Mouse (Mus musculus): Measurements from ENCODE around the gene Smim27. TPM values are rescaled to one million over a fixed set of nuclear protein-coding genes. Genes with fewer than 3 reads are reported as not detected.
"Not testable (repeated sequence)": the region's sequence is repeated elsewhere in the genome, so short reads cannot be mapped to it uniquely, and the experiment has no call there.

Gene Smim27
- polyA plus RNA-seq, 1 experiment = 6.8 TPM

GRCm38 (mm10) chr4:40287415-40287814, 18.0 kb downstream of the Smim27 start:
- Histone ChIP-seq H3K27ac (ENCODE audit: insufficient read depth, low read length) (no peak overlapping the region), H3K4me3 (ENCODE audit: insufficient read depth, low read length) (no peak overlapping the region), H3K4me1 (ENCODE audit: control insufficient read depth, insufficient read depth, low read length) (no peaks in the 10 kb centered on the region)
- TF ChIP-seq CTCF (IDR thresholded peaks at IDR 0.05; ENCODE audit: extremely low read depth, insufficient read depth, low read length) (no peak), POLR2A (IDR thresholded peaks at IDR 0.05; ENCODE audit: extremely low read depth, insufficient read depth, low read length) (no peak)

GRCm38 (mm10) chr4:40289046-40289445, 19.7 kb downstream of the Smim27 start:
- H3K27ac ChIP-seq (ENCODE audit: insufficient read depth, low read length) = no peak overlapping the region
- H3K4me1 ChIP-seq (ENCODE audit: control insufficient read depth, insufficient read depth, low read length) = no peaks in the 10 kb centered on the region
- TF ChIP-seq POLR2A (IDR thresholded peaks at IDR 0.05; ENCODE audit: extremely low read depth, insufficient read depth, low read length) = no peak
- no peak overlapping the region for H3K4me3 ChIP-seq (ENCODE audit: insufficient read depth, low read length)

GRCm38 (mm10) chr4:40291511-40291910, 22.1 kb downstream of the Smim27 start:
- H3K27ac ChIP-seq (ENCODE audit: insufficient read depth, low read length); H3K4me1 ChIP-seq (ENCODE audit: control insufficient read depth, insufficient read depth, low read length); H3K4me3 ChIP-seq (ENCODE audit: insufficient read depth, low read length): not testable (repeated sequence)

- Histone ChIP-seq H3K4me1 (ENCODE audit: control insufficient read depth, insufficient read depth, low read length) (no peaks in the 10 kb centered on the region), H3K27ac (ENCODE audit: insufficient read depth, low read length) (no peak overlapping the region), H3K4me3 (ENCODE audit: insufficient read depth, low read length) (no peak overlapping the region)
- TF ChIP-seq CTCF (IDR thresholded peaks at IDR 0.05; ENCODE audit: extremely low read depth, insufficient read depth, low read length) = no peak
- TF ChIP-seq POLR2A (IDR thresholded peaks at IDR 0.05; ENCODE audit: extremely low read depth, insufficient read depth, low read length) = no peak
These were observed 29.8 kb downstream of the Smim27 start for GRCm38 (mm10) chr4:40299169-40299568.

- no peaks in the 10 kb centered on the region for H3K4me1 ChIP-seq (ENCODE audit: control insufficient read depth, insufficient read depth, low read length)
- no peak overlapping the region for H3K27ac ChIP-seq (ENCODE audit: insufficient read depth, low read length)
- TF ChIP-seq CTCF (IDR thresholded peaks at IDR 0.05; ENCODE audit: extremely low read depth, insufficient read depth, low read length) (peak; percentile 74), POLR2A (IDR thresholded peaks at IDR 0.05; ENCODE audit: extremely low read depth, insufficient read depth, low read length) (no peak)
- no peak overlapping the region for H3K4me3 ChIP-seq (ENCODE audit: insufficient read depth, low read length)
These were observed 31.9 kb downstream of the Smim27 start for GRCm38 (mm10) chr4:40301076-40301789.

GRCm38 (mm10) chr4:40302445-40303125, 33.2 kb downstream of the Smim27 start:
- H3K4me3 ChIP-seq (ENCODE audit: insufficient read depth, low read length) = no peak overlapping the region
- H3K27ac ChIP-seq (ENCODE audit: insufficient read depth, low read length) = no peak overlapping the region
- TF ChIP-seq POLR2A (IDR thresholded peaks at IDR 0.05; ENCODE audit: extremely low read depth, insufficient read depth, low read length) = no peak
- no peak for TF ChIP-seq CTCF (IDR thresholded peaks at IDR 0.05; ENCODE audit: extremely low read depth, insufficient read depth, low read length)
- H3K4me1 ChIP-seq (ENCODE audit: control insufficient read depth, insufficient read depth, low read length) = no peaks in the 10 kb centered on the region

GRCm38 (mm10) chr4:40309682-40310081, 40.3 kb downstream of the Smim27 start:
- H3K4me1 ChIP-seq (ENCODE audit: control insufficient read depth, insufficient read depth, low read length) = peaks cover 2% of the 10 kb centered on the region
- no peak overlapping the region for H3K4me3 ChIP-seq (ENCODE audit: insufficient read depth, low read length)
- TF ChIP-seq POLR2A (IDR thresholded peaks at IDR 0.05; ENCODE audit: extremely low read depth, insufficient read depth, low read length) (no peak), CTCF (IDR thresholded peaks at IDR 0.05; ENCODE audit: extremely low read depth, insufficient read depth, low read length) (no peak)
- no peak overlapping the region for H3K27ac ChIP-seq (ENCODE audit: insufficient read depth, low read length)

- H3K4me3 ChIP-seq (ENCODE audit: insufficient read depth, low read length) = no peak overlapping the region
These were observed 41.5 kb downstream of the Smim27 start for GRCm38 (mm10) chr4:40310796-40311383.

GRCm38 (mm10) chr4:40312213-40312612, 42.8 kb downstream of the Smim27 start:
- TF ChIP-seq POLR2A (IDR thresholded peaks at IDR 0.05; ENCODE audit: extremely low read depth, insufficient read depth, low read length) = no peak
- TF ChIP-seq CTCF (IDR thresholded peaks at IDR 0.05; ENCODE audit: extremely low read depth, insufficient read depth, low read length) = no peak

More at GRCm38 (mm10) chr4:40310796-40311383, 41.5 kb downstream of the Smim27 start:
- peaks cover 2% of the 10 kb centered on the region for H3K4me1 ChIP-seq (ENCODE audit: control insufficient read depth, insufficient read depth, low read length)
- no peak for TF ChIP-seq CTCF (IDR thresholded peaks at IDR 0.05; ENCODE audit: extremely low read depth, insufficient read depth, low read length)
- TF ChIP-seq POLR2A (IDR thresholded peaks at IDR 0.05; ENCODE audit: extremely low read depth, insufficient read depth, low read length) = no peak
- no peak overlapping the region for H3K27ac ChIP-seq (ENCODE audit: insufficient read depth, low read length)

GRCm38 (mm10) chr4:40313026-40313425, 43.6 kb downstream of the Smim27 start:
- TF ChIP-seq CTCF (IDR thresholded peaks at IDR 0.05; ENCODE audit: extremely low read depth, insufficient read depth, low read length) (no peak), POLR2A (IDR thresholded peaks at IDR 0.05; ENCODE audit: extremely low read depth, insufficient read depth, low read length) (no peak)
- H3K4me3 ChIP-seq (ENCODE audit: insufficient read depth, low read length) = no peak overlapping the region
- peaks cover 2% of the 10 kb centered on the region for H3K4me1 ChIP-seq (ENCODE audit: control insufficient read depth, insufficient read depth, low read length)
- H3K27ac ChIP-seq (ENCODE audit: insufficient read depth, low read length) = no peak overlapping the region

More at GRCm38 (mm10) chr4:40312213-40312612, 42.8 kb downstream of the Smim27 start:
- Histone ChIP-seq H3K27ac (ENCODE audit: insufficient read depth, low read length) (no peak overlapping the region), H3K4me1 (ENCODE audit: control insufficient read depth, insufficient read depth, low read length) (peaks cover 2% of the 10 kb centered on the region), H3K4me3 (ENCODE audit: insufficient read depth, low read length) (no peak overlapping the region)

Data from cortical plate, adult 2 months (tissue).